Mouse (Mus musculus) myocyte (in vitro differentiated cells): ENCODE data around the gene Fam117a. TPM values are rescaled to one million over a fixed set of nuclear protein-coding genes. Genes with fewer than 3 reads are reported as not detected.

ENCODE experiments used
- H3K27me3 ChIP-seq: one replicate; pipeline ENCODE4 v1.6.1; 2011; ENCODE audit not compliant: control insufficient read depth, insufficient read depth, insufficient read length
- H3K36me3 ChIP-seq: one replicate; pipeline ENCODE4 v1.6.1; 2011; ENCODE audit not compliant: control insufficient read depth, insufficient read depth
- H3K4me2 ChIP-seq: one replicate; pipeline ENCODE4 v1.6.1; 2011; ENCODE audit warnings: low read depth, control low read depth
- H3K4me3 ChIP-seq: one replicate; pipeline ENCODE4 v1.5.1; 2011; ENCODE audit warnings: mild to moderate bottlenecking, control low read depth, moderate library complexity
- H3K79me2 ChIP-seq: one replicate; pipeline ENCODE4 v1.6.1; 2011; ENCODE audit not compliant: control insufficient read depth, insufficient read depth
- H3ac ChIP-seq: one replicate; pipeline ENCODE4 v1.6.1; 2011; ENCODE audit not compliant: control insufficient read depth, insufficient read length
- CEBPB ChIP-seq: IDR thresholded peaks from 2 replicates; pipeline ENCODE4 v1.6.1; 2011; ENCODE audit warnings: mild to moderate bottlenecking, moderate library complexity; ENCODE audit not compliant: poor library complexity, insufficient read depth, severe bottlenecking
- E2F4 ChIP-seq: IDR thresholded peaks from one replicate; pipeline ENCODE4 v1.6.1; 2011; ENCODE audit warnings: mild to moderate bottlenecking, control low read depth, moderate library complexity; ENCODE audit not compliant: insufficient read depth
- MAX ChIP-seq: IDR thresholded peaks from one replicate; pipeline ENCODE4 v1.6.1; 2011; ENCODE audit warnings: low read depth, mild to moderate bottlenecking, control low read depth
- MYOD1 ChIP-seq, 3 experiments: IDR thresholded peaks; one replicate each; pipeline ENCODE4 v1.6.1; 2011; ENCODE audit warnings: control low read depth in 2 of 3, low read depth in 2 of 3, mild to moderate bottlenecking in 2 of 3, moderate library complexity in 1 of 3; ENCODE audit not compliant: insufficient read length in 2 of 3, control insufficient read depth in 1 of 3
- MYOG ChIP-seq, 3 experiments: IDR thresholded peaks; one replicate each; pipeline ENCODE4 v1.6.1; 2011; ENCODE audit warnings: control low read depth in 2 of 3, low read depth in 2 of 3, mild to moderate bottlenecking in 2 of 3; ENCODE audit not compliant: insufficient read length in 2 of 3, control insufficient read depth in 1 of 3, insufficient read depth in 1 of 3
- POLR2A ChIP-seq: IDR thresholded peaks from one replicate; pipeline ENCODE4 v1.6.1; 2011; ENCODE audit warnings: low read depth, mild to moderate bottlenecking, control low read depth, moderate library complexity; ENCODE audit not compliant: insufficient read length
- POLR2AphosphoS2 ChIP-seq: IDR thresholded peaks from one replicate; pipeline ENCODE4 v1.6.1; 2011; ENCODE audit warnings: low read depth, control low read depth; ENCODE audit not compliant: insufficient read length
- REST ChIP-seq: IDR thresholded peaks from one replicate; pipeline ENCODE4 v1.6.1; 2011; ENCODE audit warnings: mild to moderate bottlenecking, control low read depth, moderate library complexity; ENCODE audit not compliant: insufficient read depth, insufficient read length
- SRF ChIP-seq: IDR thresholded peaks from one replicate; pipeline ENCODE4 v1.6.1; 2011; ENCODE audit warnings: low read depth; ENCODE audit not compliant: control insufficient read depth, insufficient read length
- TCF12 ChIP-seq: IDR thresholded peaks from one replicate; pipeline ENCODE4 v1.6.1; 2011; ENCODE audit warnings: mild to moderate bottlenecking, control low read depth; ENCODE audit not compliant: poor library complexity, insufficient read depth, severe bottlenecking
- TCF3 ChIP-seq: IDR thresholded peaks from one replicate; pipeline ENCODE4 v1.6.1; 2011; ENCODE audit warnings: low read depth, control low read depth; ENCODE audit not compliant: insufficient read length
- USF1 ChIP-seq: IDR thresholded peaks from one replicate; pipeline ENCODE4 v1.6.1; 2011; ENCODE audit warnings: low read depth, mild to moderate bottlenecking, control low read depth, moderate library complexity
- polyA plus RNA-seq: library from polyadenylated mRNA; unstranded; fragments of >200 nt; fragmentation: generic; extraction: Trizol; gene quantifications from one replicate; pipeline ENCODE4 v1.2.1, GENCODE M21; 2012; ENCODE audit warnings: missing spikeins

Gene Fam117a
- polyA plus RNA-seq, 1 experiment = 9.7 TPM

DNA sequence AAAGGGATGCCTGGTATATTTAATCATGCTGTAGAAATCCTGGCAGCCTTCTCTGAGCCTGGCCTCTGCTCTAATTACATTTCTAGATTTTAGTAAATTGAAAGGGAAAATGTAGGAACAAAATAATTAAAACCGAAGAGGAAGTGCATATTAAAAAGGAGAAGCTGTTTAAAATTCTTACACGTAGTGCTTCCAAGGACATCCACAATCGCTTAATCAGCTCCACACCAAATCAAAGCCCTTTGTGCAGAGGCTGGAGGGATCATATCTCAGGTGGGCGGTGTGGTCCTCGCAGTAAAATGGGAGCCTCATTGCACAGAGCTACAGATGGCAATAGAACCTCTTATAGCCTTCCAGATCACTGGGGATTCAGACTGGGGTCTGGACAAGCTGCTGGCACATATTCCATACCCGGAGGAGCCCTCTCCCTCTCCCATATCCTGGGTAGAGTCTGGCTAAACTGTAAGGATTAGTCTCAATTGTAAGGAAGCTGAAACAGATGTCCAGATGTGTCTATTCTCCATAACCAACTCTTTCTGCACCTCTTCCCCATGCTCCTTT is 74.7 kb downstream of the Fam117a start:
- Histone ChIP-seq H3K4me3 (no peak overlapping the region), H3K4me2 (no peak overlapping the region), H3K27me3 (no peaks in the 10 kb centered on the region), H3K79me2 (peaks cover 18% of the 10 kb centered on the region), H3ac (no peak overlapping the region), H3K36me3 (no peaks in the 10 kb centered on the region)
- TF ChIP-seq MYOD1 (IDR thresholded peaks at IDR 0.05; ENCODE audit: control insufficient read depth in 1 of 3, insufficient read length in 2 of 3, low read depth in 2 of 3) (no peak), SRF (no peak), USF1 (no peak), TCF3 (no peak), MAX (no peak), CEBPB (no peak), E2F4 (no peak), REST (no peak), POLR2A (no peak), POLR2AphosphoS2 (no peak), TCF12 (no peak), MYOG (IDR thresholded peaks at IDR 0.05; ENCODE audit: control insufficient read depth in 1 of 3, insufficient read depth in 1 of 3, insufficient read length in 2 of 3, low read depth in 2 of 3) (no peak)

DNA sequence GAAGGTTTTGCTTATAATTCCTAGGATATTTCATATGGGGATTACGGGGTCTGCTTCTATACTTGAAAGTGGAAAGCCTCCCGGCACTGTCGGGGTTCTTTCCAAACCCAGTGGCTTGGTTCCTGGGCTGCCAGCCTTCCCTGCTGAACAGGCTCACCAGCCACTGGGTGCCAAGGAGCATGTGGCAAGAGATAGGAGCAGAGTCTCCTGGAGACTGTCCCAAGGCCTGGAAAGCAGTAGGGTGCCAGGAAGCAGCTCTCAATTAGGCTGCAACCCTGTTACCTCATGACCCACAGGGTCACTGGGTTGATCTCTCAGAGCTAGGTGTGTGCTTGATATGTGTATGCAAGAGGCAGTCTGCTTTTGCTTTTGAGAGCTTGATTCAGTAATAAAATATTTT is 75.8 kb downstream of the Fam117a start:
- Histone ChIP-seq H3K4me3 (no peak overlapping the region), H3K79me2 (peaks cover 29% of the 10 kb centered on the region), H3K36me3 (no peaks in the 10 kb centered on the region), H3K4me2 (no peak overlapping the region), H3K27me3 (no peaks in the 10 kb centered on the region), H3ac (no peak overlapping the region)
- no peak for TF ChIP-seq MYOD1 (IDR thresholded peaks at IDR 0.05; ENCODE audit: control insufficient read depth in 1 of 3, insufficient read length in 2 of 3, low read depth in 2 of 3)
- TF ChIP-seq TCF12 = no peak
- TF ChIP-seq TCF3 = no peak
- no peak for TF ChIP-seq POLR2A
- TF ChIP-seq REST = no peak
- no peak for TF ChIP-seq POLR2AphosphoS2
- TF ChIP-seq CEBPB = no peak
- TF ChIP-seq E2F4 = no peak
- TF ChIP-seq USF1 = no peak
- no peak for TF ChIP-seq SRF
- TF ChIP-seq MAX = no peak
- TF ChIP-seq MYOG (IDR thresholded peaks at IDR 0.05; ENCODE audit: control insufficient read depth in 1 of 3, insufficient read depth in 1 of 3, insufficient read length in 2 of 3, low read depth in 2 of 3) = no peak

GRCm38 (mm10) chr11:95413641-95414535 is 77.1 kb downstream of the Fam117a start, which contains the start of gene Spop:
Gene Spop, plus strand, starts transcription at chr11:95414080.
- TF ChIP-seq TCF12 (no peak), MAX (peak; percentile 62), USF1 (no peak), POLR2AphosphoS2 (peak; percentile 83), REST (peak; percentile 36), CEBPB (peak; percentile 74), MYOD1 (IDR thresholded peaks at IDR 0.05; ENCODE audit: control insufficient read depth in 1 of 3, insufficient read length in 2 of 3, low read depth in 2 of 3) (peak in 2 of 3 experiments; percentile 41 to 83), TCF3 (no peak), POLR2A (peak; percentile 78), E2F4 (peak; percentile 17), MYOG (IDR thresholded peaks at IDR 0.05; ENCODE audit: control insufficient read depth in 1 of 3, insufficient read depth in 1 of 3, insufficient read length in 2 of 3, low read depth in 2 of 3) (peak in 2 of 3 experiments; percentile 22 to 59), SRF (peak; percentile 18)
- Histone ChIP-seq H3K4me3 (peak within 1 kb of the TSS; percentile 62), H3K79me2 (peaks cover 42% of the 10 kb centered on the region), H3K27me3 (no peaks in the 10 kb centered on the region), H3K36me3 (peaks cover 4% of the 10 kb centered on the region), H3K4me2 (peak within 1 kb of the TSS; percentile 90), H3ac (peak within 1 kb of the TSS; percentile 40)

DNA sequence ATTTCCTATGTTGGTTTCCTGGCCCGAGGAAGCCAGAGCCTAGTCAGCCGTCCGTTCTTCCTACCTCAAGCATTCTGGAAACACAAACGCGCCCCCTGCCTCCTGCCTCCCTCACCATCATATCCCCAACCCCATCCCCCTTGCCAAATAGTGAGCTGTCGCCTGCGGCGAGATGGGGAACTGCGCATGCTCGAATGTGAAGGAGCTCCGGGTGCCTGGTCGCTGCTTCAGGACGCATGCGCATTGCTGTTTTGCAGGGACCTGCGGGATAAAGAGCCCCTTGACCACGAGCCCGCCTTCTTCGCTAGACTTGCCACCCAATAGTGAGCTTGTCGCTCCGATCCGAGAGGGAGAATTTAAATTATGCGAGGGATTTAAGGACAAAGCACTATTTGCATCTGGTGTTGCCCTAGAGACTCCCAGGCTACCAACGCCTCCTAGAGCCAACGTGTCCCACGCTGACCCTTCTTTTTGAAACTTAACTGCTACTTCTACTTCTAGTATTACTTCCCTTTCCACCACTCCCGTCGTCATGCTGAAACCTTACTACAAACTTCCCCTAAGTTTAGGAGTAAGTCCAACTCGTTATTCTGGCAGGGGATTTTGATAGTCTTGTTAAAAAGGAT is 77.8 kb downstream of the Fam117a start:
- Histone ChIP-seq H3K4me3 (peak overlapping the region; percentile 62), H3K79me2 (peaks cover 49% of the 10 kb centered on the region), H3K36me3 (peaks cover 7% of the 10 kb centered on the region), H3K4me2 (peak overlapping the region; percentile 90), H3K27me3 (no peaks in the 10 kb centered on the region), H3ac (peak overlapping the region; percentile 40)
- TF ChIP-seq TCF12 (no peak), E2F4 (peak; percentile 60), SRF (no peak), CEBPB (no peak), POLR2A (peak; percentile 56)
